Mouse (Mus musculus) limb, embryonic 14.5 days (tissue): ENCODE data around the gene Stab2. TPM values are rescaled to one million over a fixed set of nuclear protein-coding genes. Genes with fewer than 3 reads are reported as not detected.

Experiments
- ATAC-seq: fragments of 200-750 bp; cut with Nextera tagmentation; 2 replicates; pipeline ENCODE4 v1.8.0; 2017; ENCODE audit warnings: low read depth, moderate number of reproducible peaks, moderate TSS enrichment; ENCODE audit not compliant: low FRiP score
- DNase-seq: peaks from one replicate; pipeline ENCODE4 v3.0.0-alpha.2; 2015; ENCODE audit warnings: low spot score
- H3K27ac ChIP-seq: fragments of 300-500 bp; sonication (generic); replicated peaks from 2 replicates; pipeline ENCODE4 v1.5.1; 2014; ENCODE audit warnings: low read depth, mild to moderate bottlenecking, low read length, moderate library complexity, mixed read lengths
- H3K27me3 ChIP-seq: fragments of 300-500 bp; sonication (generic); 2 replicates; pipeline ENCODE4 v1.6.1; 2014; ENCODE audit warnings: low read length, mixed read lengths; ENCODE audit not compliant: control insufficient read depth, insufficient read depth
- H3K36me3 ChIP-seq: fragments of 300-500 bp; sonication (generic); 2 replicates; pipeline ENCODE4 v1.6.1; 2014; ENCODE audit warnings: mild to moderate bottlenecking, low read length, moderate library complexity, mixed read lengths; ENCODE audit not compliant: control insufficient read depth, insufficient read depth
- H3K4me1 ChIP-seq: fragments of 300-500 bp; sonication (generic); 2 replicates; pipeline ENCODE4 v1.6.1; 2014; ENCODE audit warnings: antibody characterized with exemption, low read length, mixed read lengths; ENCODE audit not compliant: control insufficient read depth, insufficient read depth
- H3K4me2 ChIP-seq: fragments of 300-500 bp; sonication (generic); replicated peaks from 2 replicates; pipeline ENCODE4 v1.6.1; 2014; ENCODE audit warnings: low read depth, mild to moderate bottlenecking, low read length, moderate library complexity; ENCODE audit not compliant: severe bottlenecking
- H3K4me3 ChIP-seq: fragments of 300-500 bp; sonication (generic); replicated peaks from 2 replicates; pipeline ENCODE4 v1.5.1; 2014; ENCODE audit warnings: low read length
- H3K9ac ChIP-seq: fragments of 300-500 bp; sonication (generic); 2 replicates; pipeline ENCODE4 v1.6.1; 2014; ENCODE audit warnings: mild to moderate bottlenecking, low read depth, low read length, moderate library complexity; ENCODE audit not compliant: severe bottlenecking
- H3K9me3 ChIP-seq: fragments of 300-500 bp; sonication (generic); 2 replicates; pipeline ENCODE4 v1.6.1; 2016; ENCODE audit warnings: low read length; ENCODE audit not compliant: control insufficient read depth
- POLR2A ChIP-seq: fragments of 200-500 bp; IDR thresholded peaks from 2 replicates; pipeline ENCODE4 v1.8.0; 2012; ENCODE audit warnings: inconsistent platforms, mild to moderate bottlenecking, moderate library complexity, borderline replicate concordance; ENCODE audit not compliant: insufficient read depth, insufficient read length; ENCODE audit errors: extremely low read depth
- WGBS: fragments of 180-500 bp; shearing (Covaris S2); extraction: QIAGEN DNeasy Blood & Tissue Kit; methylation state at CpG from one replicate; pipeline ENCODE4 v1.1.7; 2014; 5-methylcytosine and 5-hydroxymethylcytosine counted together
- polyA plus RNA-seq, 2 experiments: library from polyadenylated mRNA; depleted of rRNA in 1 of 2; stranded (reverse) in 1 of 2; unstranded in 1 of 2; fragments of >200 nt; fragmentation: Nextera tagmentation in 1 of 2; extraction: Ambion mirVana in 1 of 2; gene quantifications; 2 replicates each; pipeline versions ENCODE4 v1.2.1 to v1.2.3; 2012 to 2014

Stab2 gene
- polyA plus RNA-seq, 2 experiments: 0.20 to 0.92 TPM

DNA sequence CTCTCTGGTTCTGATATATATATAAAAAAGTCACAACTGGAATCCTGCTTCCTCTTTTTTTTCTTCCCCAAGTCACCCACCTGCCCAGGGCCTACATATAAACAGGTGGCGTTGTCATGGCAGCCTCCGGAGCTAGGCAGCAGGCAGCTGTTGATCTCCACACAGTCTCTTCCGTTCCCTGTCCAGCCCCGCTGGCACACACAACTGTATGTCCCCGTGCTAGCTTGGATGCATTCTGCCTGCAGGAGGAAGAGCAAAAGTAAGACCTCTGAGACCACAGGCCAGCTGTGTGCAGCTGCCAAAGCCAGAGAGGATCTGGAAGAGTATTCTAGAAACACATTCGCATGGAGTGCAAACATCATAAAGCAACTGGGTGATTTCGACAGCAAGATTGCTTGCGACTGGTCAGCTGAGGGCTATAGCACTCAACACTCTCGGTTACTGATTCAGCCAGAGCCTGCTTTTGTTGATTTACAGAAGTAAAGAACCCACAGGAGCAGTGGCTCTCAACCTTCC lies 74.6 kb downstream of the Stab2 start:
- DNase-seq: no peak
- H3K4me2 ChIP-seq: no peak overlapping the region
- H3K9ac ChIP-seq: no peak overlapping the region
- no peak for TF ChIP-seq POLR2A
- 72% methylated on average over 9 of the region's 9 CpGs for WGBS
- H3K4me1 ChIP-seq: no peaks in the 10 kb centered on the region
- no peak overlapping the region for H3K27ac ChIP-seq
- no peaks in the 10 kb centered on the region for H3K9me3 ChIP-seq
- no peaks in the 10 kb centered on the region for H3K27me3 ChIP-seq
- H3K36me3 ChIP-seq: no peaks in the 10 kb centered on the region
- no peak overlapping the region for H3K4me3 ChIP-seq
- no peak for ATAC-seq

DNA sequence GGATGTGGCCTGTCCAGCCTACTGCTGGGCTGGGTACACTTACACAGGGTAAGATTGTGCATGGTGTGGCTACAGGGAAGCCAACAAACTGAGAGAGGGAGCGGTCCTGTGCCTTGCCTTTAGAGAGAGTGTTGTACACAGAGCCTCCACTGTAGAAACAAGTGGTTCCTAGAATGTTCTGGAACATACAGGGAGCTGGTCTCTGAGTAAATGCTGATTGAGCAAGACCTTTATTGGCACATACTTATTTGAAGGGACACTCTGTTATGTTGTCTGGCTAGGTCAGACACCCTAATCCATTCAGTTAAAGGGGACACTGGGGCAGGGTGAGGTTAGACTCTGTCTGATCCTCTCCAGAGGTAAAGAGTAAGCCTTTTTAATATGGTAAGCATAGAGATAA lies 84.2 kb downstream of the Stab2 start:
- Histone ChIP-seq H3K4me3 (no peak overlapping the region), H3K27me3 (no peaks in the 10 kb centered on the region), H3K4me2 (no peak overlapping the region), H3K9ac (no peak overlapping the region), H3K9me3 (no peaks in the 10 kb centered on the region), H3K4me1 (no peaks in the 10 kb centered on the region), H3K36me3 (no peaks in the 10 kb centered on the region), H3K27ac (no peak overlapping the region)
- WGBS: 74% methylated on average over 1 of the region's 1 CpGs
- TF ChIP-seq POLR2A: no peak
- ATAC-seq (no peak), DNase-seq (no peak)

DNA sequence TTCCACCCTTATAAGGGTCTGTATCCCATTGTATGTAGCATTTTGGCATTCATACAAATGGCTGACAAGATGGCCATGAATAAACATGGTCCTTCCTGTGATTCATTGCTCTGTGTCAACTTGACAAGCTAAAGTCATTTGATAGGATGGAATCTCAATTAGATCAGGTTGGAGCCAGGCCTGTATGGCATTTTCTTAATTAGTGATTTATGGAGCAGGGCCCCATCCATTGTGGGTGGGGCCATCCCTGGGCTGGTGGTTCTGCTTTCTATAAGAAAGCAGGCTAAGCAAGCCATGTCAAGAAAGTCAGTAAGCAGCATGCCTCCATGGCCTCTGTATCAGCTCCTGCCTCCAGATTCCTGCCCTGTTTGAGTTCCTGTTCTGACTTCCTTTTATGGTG lies 92.2 kb downstream of the Stab2 start:
- no peak overlapping the region for H3K9ac ChIP-seq
- H3K9me3 ChIP-seq: no peaks in the 10 kb centered on the region
- no peaks in the 10 kb centered on the region for H3K27me3 ChIP-seq
- ATAC-seq (no peak), DNase-seq (no peak)
- H3K4me2 ChIP-seq: no peak overlapping the region
- H3K4me3 ChIP-seq: no peak overlapping the region
- no peaks in the 10 kb centered on the region for H3K36me3 ChIP-seq
- no peak overlapping the region for H3K27ac ChIP-seq
- H3K4me1 ChIP-seq: no peaks in the 10 kb centered on the region
- TF ChIP-seq POLR2A: no peak

DNA sequence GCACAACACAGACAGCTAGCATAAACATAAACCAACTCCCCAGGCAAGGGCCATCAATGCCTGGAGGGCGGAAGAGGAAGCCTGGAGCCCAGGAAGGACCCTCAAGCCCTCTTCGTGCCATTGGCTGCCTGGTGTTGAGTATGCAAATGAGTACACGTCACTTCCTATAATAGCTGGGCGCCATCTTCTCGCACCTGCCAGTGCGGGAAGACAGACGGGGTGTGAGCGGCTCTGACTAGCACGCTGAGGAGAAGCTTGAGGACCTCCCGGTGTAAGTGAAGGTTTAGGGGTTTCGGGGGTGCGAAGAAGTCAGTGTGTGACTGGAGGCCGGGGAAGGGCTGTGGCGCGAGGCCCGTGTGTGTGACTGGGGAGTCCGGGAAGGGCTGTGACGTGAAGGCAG lies 99.3 kb downstream of the Stab2 start:
- H3K4me2 ChIP-seq: no peak overlapping the region
- 94% methylated on average over 18 of the region's 18 CpGs for WGBS
- no peak overlapping the region for H3K9ac ChIP-seq
- DNase-seq (no peak), ATAC-seq (no peak)
- H3K9me3 ChIP-seq: no peaks in the 10 kb centered on the region
- no peak overlapping the region for H3K4me3 ChIP-seq
- TF ChIP-seq POLR2A: no peak
- no peaks in the 10 kb centered on the region for H3K4me1 ChIP-seq
- H3K27me3 ChIP-seq: no peaks in the 10 kb centered on the region
- H3K36me3 ChIP-seq: no peaks in the 10 kb centered on the region
- H3K27ac ChIP-seq: no peak overlapping the region

DNA sequence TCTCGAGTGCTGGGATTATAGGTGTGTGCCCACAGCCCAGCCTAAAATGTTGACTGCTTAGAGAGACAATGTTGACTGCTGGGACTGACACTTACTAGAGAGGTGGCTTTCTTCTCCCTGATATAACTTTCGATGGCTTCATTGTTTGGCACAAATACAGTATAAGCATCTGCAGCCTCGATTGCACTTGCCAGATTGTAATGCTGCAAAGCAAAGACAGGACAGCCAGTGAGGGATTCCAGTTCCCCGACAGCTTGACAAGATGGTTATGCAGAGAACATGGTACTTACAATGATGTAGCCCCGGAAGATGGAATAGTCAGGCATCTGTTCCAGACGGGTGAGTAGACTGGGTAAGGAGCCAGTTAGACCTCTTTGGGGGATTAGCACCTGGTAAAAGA lies 100.8 kb downstream of the Stab2 start:
- Histone ChIP-seq H3K4me3 (no peak overlapping the region), H3K4me1 (no peaks in the 10 kb centered on the region), H3K4me2 (no peak overlapping the region), H3K27ac (no peak overlapping the region), H3K27me3 (no peaks in the 10 kb centered on the region), H3K9ac (no peak overlapping the region), H3K36me3 (no peaks in the 10 kb centered on the region), H3K9me3 (no peaks in the 10 kb centered on the region)
- TF ChIP-seq POLR2A: no peak
- 64% methylated on average over 6 of the region's 6 CpGs for WGBS
- ATAC-seq (no peak), DNase-seq (no peak)

DNA sequence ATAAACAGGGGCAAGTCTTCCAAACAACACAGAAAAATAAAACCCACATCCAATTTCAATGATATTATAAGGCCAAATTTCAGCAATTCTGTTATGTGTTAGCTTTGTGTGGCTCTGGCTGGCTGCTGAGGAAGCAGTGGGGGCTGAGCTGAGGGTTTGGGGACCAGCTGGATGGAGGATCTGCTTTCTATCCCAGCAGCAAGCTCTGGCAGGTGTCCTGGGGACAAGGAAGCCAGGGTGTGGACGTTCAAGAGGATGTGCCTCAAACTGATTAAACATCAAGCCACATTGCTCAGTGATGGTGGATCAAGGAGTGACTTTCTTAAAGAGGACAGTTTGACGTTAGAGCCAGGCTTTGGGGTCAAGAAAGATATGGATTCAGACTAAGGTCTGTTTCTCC lies 112.3 kb downstream of the Stab2 start:
- Histone ChIP-seq H3K9ac (no peak overlapping the region), H3K9me3 (no peaks in the 10 kb centered on the region), H3K36me3 (no peaks in the 10 kb centered on the region), H3K4me2 (no peak overlapping the region), H3K4me3 (no peak overlapping the region), H3K4me1 (no peaks in the 10 kb centered on the region), H3K27me3 (no peaks in the 10 kb centered on the region), H3K27ac (no peak overlapping the region)
- 70% methylated on average over 2 of the region's 2 CpGs for WGBS
- TF ChIP-seq POLR2A: no peak
- DNase-seq (no peak), ATAC-seq (no peak)
